Mouse (Mus musculus) heart, embryonic 14.5 days (tissue): ENCODE measurements around the gene Btg3. TPM values are rescaled to one million over a fixed set of nuclear protein-coding genes. Genes with fewer than 3 reads are reported as not detected.

Experiments used
- ATAC-seq: fragments of 200-750 bp; cut with Nextera tagmentation; 2 replicates; pipeline ENCODE4 v1.8.0; 2017; ENCODE audit warnings: low read depth, moderate TSS enrichment; ENCODE audit not compliant: insufficient number of reproducible peaks, insufficient read depth, low FRiP score
- H3K27ac ChIP-seq, 2 experiments: fragments of 200-500 bp in 1 of 2; fragments of 300-500 bp in 1 of 2; sonication (generic) in 1 of 2; replicated peaks in 1 of 2; 2 replicates each; pipeline ENCODE4 v1.5.1; 2012 to 2014; ENCODE audit warnings: low read depth in 2 of 2, low read length in 2 of 2, control low read depth in 1 of 2, mild to moderate bottlenecking in 1 of 2, mixed read lengths in 1 of 2; ENCODE audit not compliant: control insufficient read depth in 1 of 2, insufficient read depth in 1 of 2
- H3K27me3 ChIP-seq: fragments of 300-500 bp; sonication (generic); 2 replicates; pipeline ENCODE4 v1.6.1; 2014; ENCODE audit warnings: mild to moderate bottlenecking, low read length, control low read depth; ENCODE audit not compliant: control insufficient read depth, insufficient read depth
- H3K36me3 ChIP-seq: fragments of 300-500 bp; sonication (generic); 2 replicates; pipeline ENCODE4 v1.6.1; 2014; ENCODE audit warnings: mild to moderate bottlenecking, control low read depth, low read length, mixed read lengths; ENCODE audit not compliant: control insufficient read depth, insufficient read depth
- H3K4me1 ChIP-seq, 2 experiments: fragments of 200-500 bp in 1 of 2; fragments of 300-500 bp in 1 of 2; sonication (generic) in 1 of 2; 2 replicates each; pipeline ENCODE4 v1.6.1; 2012 to 2014; ENCODE audit warnings: low read length in 2 of 2, control low read depth in 1 of 2, mixed read lengths in 1 of 2; ENCODE audit not compliant: control insufficient read depth in 2 of 2, insufficient read depth in 2 of 2
- H3K4me2 ChIP-seq: fragments of 300-500 bp; sonication (generic); 2 replicates; pipeline ENCODE4 v1.6.1; 2014; ENCODE audit warnings: mild to moderate bottlenecking, low read length
- H3K4me3 ChIP-seq, 2 experiments: fragments of 200-500 bp in 1 of 2; fragments of 300-500 bp in 1 of 2; sonication (generic) in 1 of 2; 2 replicates each; pipeline ENCODE4 v1.5.1; 2012 to 2014; ENCODE audit warnings: low read length in 2 of 2, mild to moderate bottlenecking in 2 of 2, control low read depth in 1 of 2, low read depth in 1 of 2, moderate library complexity in 1 of 2; ENCODE audit not compliant: control insufficient read depth in 1 of 2, insufficient read depth in 1 of 2
- H3K9ac ChIP-seq: fragments of 300-500 bp; sonication (generic); 2 replicates; pipeline ENCODE4 v1.6.1; 2014; ENCODE audit warnings: mild to moderate bottlenecking, low read length
- H3K9me3 ChIP-seq: fragments of 300-500 bp; sonication (generic); 2 replicates; pipeline ENCODE4 v1.6.1; 2016; ENCODE audit warnings: low read length, control low read depth; ENCODE audit not compliant: control insufficient read depth
- WGBS: fragments of 180-500 bp; shearing (Covaris S2); extraction: QIAGEN DNeasy Blood & Tissue Kit; methylation state at CpG from one replicate; pipeline ENCODE4 v1.1.7; 2014; 5-methylcytosine and 5-hydroxymethylcytosine counted together
- polyA plus RNA-seq: library from polyadenylated mRNA; unstranded; fragments of >200 nt; fragmentation: Nextera tagmentation; extraction: Ambion mirVana; gene quantifications from 2 replicates; pipeline ENCODE4 v1.2.1, GENCODE M21; 2014

Btg3 gene
- polyA plus RNA-seq, 1 experiment from 2014 or later = 78.5 TPM

DNA sequence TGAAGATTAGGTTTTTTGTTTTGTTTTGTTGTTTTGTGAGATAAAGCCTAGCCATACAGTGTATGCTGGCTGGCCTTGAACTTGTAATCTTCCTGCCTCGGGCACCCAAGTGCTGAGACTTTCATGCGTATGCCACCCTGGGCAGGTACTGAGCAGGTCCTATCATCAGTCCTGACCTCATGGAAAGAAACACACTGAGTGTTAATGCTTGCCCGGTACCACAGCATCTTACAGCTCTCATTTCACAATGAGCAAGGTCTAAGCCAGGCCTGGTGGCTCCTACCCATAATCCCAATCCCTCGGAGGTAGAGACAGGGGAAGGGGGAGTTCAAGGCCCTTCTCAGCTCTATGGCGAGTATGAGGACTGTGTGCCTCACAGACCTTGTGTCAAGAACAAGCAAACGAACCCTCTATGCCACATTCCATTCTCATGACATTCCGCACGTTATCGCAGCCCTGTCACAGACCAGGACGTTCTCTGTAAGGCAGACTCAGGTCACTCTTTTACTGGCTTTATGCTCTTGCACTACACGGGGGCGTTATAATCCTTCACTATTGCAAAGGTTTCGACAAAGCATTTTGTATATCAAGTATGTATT is 29.6 kb downstream of the Btg3 start:
- Histone ChIP-seq H3K36me3 (peaks cover 6% of the 10 kb centered on the region), H3K4me1 (peaks cover 5 to 15% of the 10 kb centered on the region in 2 experiments), H3K9me3 (no peaks in the 10 kb centered on the region), H3K4me3 (no peak overlapping the region), H3K27me3 (no peaks in the 10 kb centered on the region), H3K9ac (no peak overlapping the region), H3K27ac (peak overlapping the region; percentile 76 to 87), H3K4me2 (no peak overlapping the region)
- peak; percentile 77; the same call in 1 of the 2 replicates for ATAC-seq
- WGBS = 26% methylated on average over 13 of the region's 13 CpGs

DNA sequence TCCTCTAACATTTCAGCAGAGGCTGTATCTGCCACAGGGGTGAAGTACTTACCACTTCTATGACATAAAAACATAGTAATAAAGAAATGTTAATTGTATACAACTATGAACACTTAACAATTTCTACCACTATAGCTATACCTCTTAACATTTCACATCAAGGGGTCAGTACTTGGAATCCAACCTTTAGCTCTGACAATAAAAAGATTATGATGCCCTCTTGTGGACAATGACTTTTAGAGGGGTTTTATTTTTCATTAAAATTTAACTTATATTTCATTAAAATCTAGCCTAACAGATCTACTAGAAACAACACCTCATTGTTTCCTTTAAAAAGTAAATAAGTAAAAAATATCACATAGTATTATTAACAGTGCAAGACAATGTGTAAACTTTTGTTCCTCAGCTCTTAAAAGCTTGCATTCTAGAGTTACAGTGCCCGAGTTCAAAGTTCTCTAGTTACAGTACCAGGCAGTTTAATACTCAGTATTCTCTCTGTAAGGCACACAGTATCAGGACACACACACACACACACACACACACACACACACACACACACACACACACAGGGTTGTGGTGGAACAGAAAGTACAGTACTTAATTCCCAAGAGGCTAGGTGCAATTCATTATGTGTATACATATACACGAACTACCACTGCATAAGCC is 30.2 kb downstream of the Btg3 start:
- Histone ChIP-seq H3K4me2 (no peak overlapping the region), H3K4me1 (peaks cover 5 to 15% of the 10 kb centered on the region in 2 experiments), H3K36me3 (peaks cover 6% of the 10 kb centered on the region), H3K27ac (peak overlapping the region; percentile 76 to 87), H3K4me3 (no peak overlapping the region), H3K9me3 (no peaks in the 10 kb centered on the region), H3K9ac (no peak overlapping the region), H3K27me3 (no peaks in the 10 kb centered on the region)
- ATAC-seq = no peak
- WGBS = 75% methylated on average over 2 of the region's 2 CpGs

DNA sequence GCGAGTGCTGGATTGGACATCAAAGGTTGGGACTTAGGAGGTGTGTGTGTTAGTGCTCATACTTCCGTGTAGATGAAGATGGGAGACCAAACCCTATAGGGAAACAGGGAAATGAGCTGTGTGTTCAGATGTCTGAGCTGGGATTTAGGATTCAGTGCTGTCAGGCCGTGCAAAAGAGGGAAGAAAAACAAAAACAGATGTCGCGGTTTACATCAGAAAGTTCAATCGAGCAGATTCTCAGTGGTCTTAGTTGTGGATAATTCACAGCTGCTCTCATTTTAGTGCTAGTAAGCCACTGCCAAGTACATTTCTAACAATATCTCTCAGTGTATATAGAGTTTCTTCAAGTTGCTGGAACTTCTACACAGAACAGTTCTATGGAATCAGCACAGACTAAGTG is 33.2 kb downstream of the Btg3 start:
- Histone ChIP-seq H3K27me3 (no peaks in the 10 kb centered on the region), H3K4me1 (peaks cover 5 to 15% of the 10 kb centered on the region in 2 experiments), H3K9me3 (no peaks in the 10 kb centered on the region), H3K9ac (no peak overlapping the region), H3K4me2 (no peak overlapping the region), H3K4me3 (no peak overlapping the region), H3K27ac (no peak overlapping the region), H3K36me3 (0 out of 2 replicates have a peak, but pooled peaks cover 3% of the 10 kb centered on the region)
- ATAC-seq = no peak
- 77% methylated on average over 6 of the region's 6 CpGs for WGBS

DNA sequence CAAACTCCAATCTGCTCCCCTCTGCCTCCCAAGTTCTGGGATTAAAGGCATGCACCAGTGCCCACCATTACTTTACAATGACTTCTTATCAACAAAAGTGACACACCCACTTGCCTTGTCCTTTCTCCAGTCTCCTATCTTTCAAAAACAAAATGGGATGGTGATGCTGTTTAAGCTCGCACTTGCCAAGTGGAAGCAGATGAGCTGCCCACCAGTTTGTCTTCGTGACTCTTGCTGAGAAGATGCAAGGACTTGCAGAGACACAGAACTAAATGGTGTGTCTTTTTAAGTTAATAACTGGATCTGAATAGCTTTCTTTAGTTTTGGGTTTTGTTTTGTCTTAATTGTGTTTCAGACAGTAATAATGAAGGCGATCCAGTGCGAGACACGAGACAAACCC is 34.2 kb downstream of the Btg3 start:
- ATAC-seq = no peak
- H3K9me3 ChIP-seq = no peaks in the 10 kb centered on the region
- no peak overlapping the region for H3K4me3 ChIP-seq
- WGBS = 82% methylated on average over 5 of the region's 5 CpGs
- no peak overlapping the region for H3K4me2 ChIP-seq
- H3K9ac ChIP-seq = no peak overlapping the region
- no peak overlapping the region for H3K27ac ChIP-seq
- H3K36me3 ChIP-seq = peaks cover 8% of the 10 kb centered on the region; the same call in 1 of the 2 replicates
- H3K4me1 ChIP-seq = peaks cover 5 to 15% of the 10 kb centered on the region in 2 experiments
- H3K27me3 ChIP-seq = no peaks in the 10 kb centered on the region

GRCm38 (mm10) chr16:78341356-78341755 is 35.6 kb downstream of the Btg3 start:
- WGBS = 83% methylated on average over 4 of the region's 4 CpGs
- peaks cover 12% of the 10 kb centered on the region; the same call in 1 of the 2 replicates for H3K36me3 ChIP-seq
- no peak overlapping the region for H3K27ac ChIP-seq
- peaks cover 2 to 11% of the 10 kb centered on the region in 2 experiments; a peak in 2 of 4 replicates for H3K4me1 ChIP-seq
- no peaks in the 10 kb centered on the region for H3K9me3 ChIP-seq
- ATAC-seq = no peak
- no peak overlapping the region for H3K4me2 ChIP-seq
- H3K9ac ChIP-seq = no peak overlapping the region
- no peak overlapping the region for H3K4me3 ChIP-seq
- H3K27me3 ChIP-seq = no peaks in the 10 kb centered on the region

DNA sequence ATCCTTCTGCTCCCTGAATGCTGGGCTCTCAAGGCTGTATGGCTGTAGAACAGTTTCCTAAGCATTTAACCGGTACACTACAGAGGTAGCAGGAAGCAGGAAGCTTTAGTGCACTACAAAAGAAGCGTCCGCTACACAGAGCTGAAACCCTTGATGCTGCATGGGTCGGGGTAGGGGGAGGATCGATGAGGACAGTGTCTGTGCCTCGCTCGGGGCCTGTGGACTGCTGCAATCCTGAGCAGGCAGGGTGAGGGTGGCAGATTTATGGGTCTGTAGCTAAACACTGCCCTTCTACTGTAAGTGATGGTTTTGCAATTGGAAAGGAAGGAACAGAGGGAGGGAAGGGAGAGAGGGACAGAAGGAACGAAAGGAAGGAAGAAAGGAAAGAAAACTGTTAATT is 39.8 kb downstream of the Btg3 start:
- Histone ChIP-seq H3K36me3 (peaks cover 48% of the 10 kb centered on the region), H3K9me3 (no peaks in the 10 kb centered on the region), H3K9ac (no peak overlapping the region), H3K4me2 (no peak overlapping the region), H3K27ac (no peak overlapping the region), H3K4me3 (no peak overlapping the region), H3K4me1 (no peaks in the 10 kb centered on the region), H3K27me3 (no peaks in the 10 kb centered on the region)
- no peak for ATAC-seq
- 68% methylated on average over 8 of the region's 8 CpGs for WGBS

GRCm38 (mm10) chr16:78327999-78328398 is 49.0 kb downstream of the Btg3 start:
- WGBS = 92% methylated on average over 12 of the region's 12 CpGs
- no peaks in the 10 kb centered on the region for H3K9me3 ChIP-seq
- no peak overlapping the region for H3K9ac ChIP-seq
- H3K4me3 ChIP-seq = no peak overlapping the region
- H3K4me2 ChIP-seq = no peak overlapping the region
- H3K27ac ChIP-seq = no peak overlapping the region
- peaks cover 55% of the 10 kb centered on the region for H3K36me3 ChIP-seq
- peaks cover under 1 to 5% of the 10 kb centered on the region in 2 experiments; a peak in 2 of 4 replicates for H3K4me1 ChIP-seq
- H3K27me3 ChIP-seq = no peaks in the 10 kb centered on the region
- ATAC-seq = no peak
